Mouse (Mus musculus): ENCODE measurements at regions not wholly inside any gene's neighbourhood (a gene's known extent, or its start where the extent isn't known, plus 50 kb on each side); places are given as distances from the start of the nearest gene placed in this dataset.

DNA sequence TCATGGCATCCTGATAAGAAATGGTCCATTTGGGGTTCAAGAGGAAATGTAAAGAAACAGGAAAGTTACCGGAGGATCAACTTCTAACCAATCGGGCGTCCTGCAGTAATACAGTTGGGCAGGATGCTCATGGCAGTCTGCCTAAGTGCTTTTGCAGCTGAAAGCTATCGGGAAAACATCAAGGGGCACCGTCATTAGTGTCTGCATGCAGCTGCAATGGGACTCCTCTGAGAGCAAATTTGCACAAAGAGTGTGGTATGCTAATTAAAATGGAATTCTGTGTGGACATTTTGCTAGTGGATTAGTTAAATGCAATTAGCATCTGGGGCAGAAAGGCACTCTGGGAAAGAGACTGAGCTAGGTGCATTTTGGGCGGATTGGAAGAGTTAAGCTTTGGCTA, 160.3 kb downstream of the Utp18 start:
- no peak overlapping the region for H3K27ac ChIP-seq (ENCODE audit: insufficient read depth, low read length)
- TF ChIP-seq CTCF (IDR thresholded peaks at IDR 0.05; ENCODE audit: borderline replicate concordance, insufficient read depth, low read length) = no peak
- no peak for TF ChIP-seq POLR2A (IDR thresholded peaks at IDR 0.05; ENCODE audit: low read depth, low read length)
- no peak overlapping the region for H3K4me3 ChIP-seq (ENCODE audit: insufficient read depth, low read length)
- no peaks in the 10 kb centered on the region for H3K4me1 ChIP-seq (ENCODE audit: control insufficient read depth, insufficient read depth, low read length)

DNA sequence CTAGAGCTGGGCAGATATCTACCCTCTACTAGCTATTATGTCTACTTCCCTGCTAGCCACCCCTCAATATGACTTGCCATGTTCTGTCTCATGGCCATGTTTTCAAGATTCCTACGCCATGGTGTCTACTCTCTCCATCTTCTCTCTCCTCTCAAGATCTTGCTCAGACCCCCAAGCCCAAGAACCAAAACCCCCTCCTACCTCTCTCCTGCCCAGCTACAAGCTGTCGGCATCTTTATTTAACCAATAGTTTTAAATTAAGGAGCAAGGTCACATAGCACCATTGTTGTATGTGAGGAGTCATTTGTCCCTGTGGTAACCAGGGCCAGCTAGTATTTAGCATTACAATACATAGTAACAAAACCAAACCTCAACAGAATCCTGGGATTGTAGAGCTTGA, 166.4 kb downstream of the Utp18 start:
- Histone ChIP-seq H3K27ac (ENCODE audit: insufficient read depth, low read length) (no peak overlapping the region), H3K4me1 (ENCODE audit: control insufficient read depth, insufficient read depth, low read length) (no peaks in the 10 kb centered on the region), H3K4me3 (ENCODE audit: insufficient read depth, low read length) (no peak overlapping the region)
- no peak for TF ChIP-seq POLR2A (IDR thresholded peaks at IDR 0.05; ENCODE audit: low read depth, low read length)
- TF ChIP-seq CTCF (IDR thresholded peaks at IDR 0.05; ENCODE audit: borderline replicate concordance, insufficient read depth, low read length) = no peak

DNA sequence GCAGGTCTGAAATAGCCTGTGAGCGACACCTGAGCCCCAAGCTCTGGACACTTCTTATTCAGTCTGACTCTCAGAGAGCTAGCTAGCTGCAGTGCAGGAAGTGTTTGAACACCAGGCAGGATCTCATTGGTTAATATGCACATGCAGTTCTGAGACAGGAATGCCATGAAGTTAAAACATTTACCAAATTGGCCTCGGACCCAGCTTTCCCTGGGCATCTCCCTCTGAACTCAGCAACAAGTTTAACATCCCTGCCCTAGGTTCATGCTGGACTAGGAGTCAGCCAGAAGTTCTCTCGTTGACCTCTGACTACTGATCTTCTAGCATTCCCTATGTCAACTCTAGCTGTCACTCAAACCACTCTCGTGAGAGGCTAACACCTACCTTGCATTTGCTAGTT, 175.9 kb downstream of the Utp18 start:
- TF ChIP-seq CTCF (IDR thresholded peaks at IDR 0.05; ENCODE audit: borderline replicate concordance, insufficient read depth, low read length) = no peak
- TF ChIP-seq POLR2A (IDR thresholded peaks at IDR 0.05; ENCODE audit: low read depth, low read length) = no peak
- no peaks in the 10 kb centered on the region for H3K4me1 ChIP-seq (ENCODE audit: control insufficient read depth, insufficient read depth, low read length)
- no peak overlapping the region for H3K4me3 ChIP-seq (ENCODE audit: insufficient read depth, low read length)
- H3K27ac ChIP-seq (ENCODE audit: insufficient read depth, low read length) = no peak overlapping the region

DNA sequence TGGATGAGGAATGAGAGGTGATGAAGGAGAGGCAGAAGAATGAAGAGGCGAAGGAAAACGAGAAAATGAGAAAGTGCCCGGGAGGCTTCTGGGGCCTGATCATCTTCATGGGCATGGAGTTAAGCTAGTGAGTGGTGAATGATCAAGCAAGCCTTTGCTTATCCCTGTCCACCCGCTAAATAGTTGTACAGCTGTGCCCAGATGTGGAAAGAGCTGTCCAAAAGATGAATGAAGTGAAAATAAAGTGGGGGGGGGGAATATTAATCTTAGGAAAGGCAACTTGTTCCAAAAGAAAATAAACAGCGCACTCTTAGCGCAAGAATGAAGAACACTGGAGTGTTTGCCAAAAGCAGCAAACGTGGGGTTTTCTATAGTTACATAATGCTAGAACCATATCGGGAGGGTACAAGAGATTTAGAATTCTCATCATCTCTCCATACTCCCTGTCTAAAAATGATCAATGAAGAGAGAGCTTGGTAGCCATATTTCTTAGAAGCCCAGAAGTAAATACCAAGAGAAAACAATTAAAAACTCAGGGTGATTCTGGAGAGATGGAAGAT, 188.5 kb downstream of the Utp18 start:
- Histone ChIP-seq H3K4me1 (ENCODE audit: control insufficient read depth, insufficient read depth, low read length) (no peaks in the 10 kb centered on the region), H3K4me3 (ENCODE audit: insufficient read depth, low read length) (no peak overlapping the region), H3K27ac (ENCODE audit: insufficient read depth, low read length) (no peak overlapping the region)
- TF ChIP-seq CTCF (IDR thresholded peaks at IDR 0.05; ENCODE audit: borderline replicate concordance, insufficient read depth, low read length) = no peak
- no peak for TF ChIP-seq POLR2A (IDR thresholded peaks at IDR 0.05; ENCODE audit: low read depth, low read length)

DNA sequence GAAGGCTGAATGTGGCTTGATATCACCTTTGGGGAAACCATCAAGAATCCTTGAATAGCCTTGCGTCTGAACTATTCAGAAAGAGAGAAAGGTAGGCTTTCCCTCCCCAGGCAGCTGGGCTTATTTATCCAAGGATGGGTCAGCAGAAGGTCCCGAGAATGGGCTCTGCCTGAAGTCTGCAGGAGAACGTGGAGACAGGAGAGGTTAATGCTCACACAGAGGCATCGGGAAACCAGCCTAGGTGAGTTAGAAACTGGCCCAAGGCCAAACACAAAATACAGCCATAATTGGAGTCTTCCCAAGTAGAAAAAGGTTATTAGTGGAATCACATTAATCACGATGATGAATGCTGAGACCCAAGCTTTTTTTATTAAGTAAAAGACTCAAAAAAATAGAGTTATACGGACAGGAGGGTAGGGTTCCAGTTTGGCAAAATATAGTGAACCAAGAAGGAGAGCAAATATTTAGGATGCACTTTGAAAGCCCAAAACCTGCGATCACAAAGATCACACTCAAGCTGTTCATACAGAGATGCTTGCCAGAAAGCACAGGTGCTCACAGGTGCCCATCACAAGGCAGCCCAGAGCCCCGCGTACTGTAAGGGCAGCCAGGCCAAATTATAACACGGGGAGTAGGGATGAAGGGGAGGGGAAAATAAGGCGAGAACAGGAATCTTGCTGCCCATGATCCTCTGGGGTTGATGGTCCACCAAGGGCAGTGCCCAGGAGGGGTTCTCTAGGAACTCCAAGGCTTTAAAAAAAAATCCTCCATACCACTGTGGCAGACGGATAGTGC, 189.3 kb downstream of the Utp18 start:
- no peaks in the 10 kb centered on the region for H3K4me1 ChIP-seq (ENCODE audit: control insufficient read depth, insufficient read depth, low read length)
- H3K27ac ChIP-seq (ENCODE audit: insufficient read depth, low read length) = no peak overlapping the region
- TF ChIP-seq CTCF (IDR thresholded peaks at IDR 0.05; ENCODE audit: borderline replicate concordance, insufficient read depth, low read length) (no peak), POLR2A (IDR thresholded peaks at IDR 0.05; ENCODE audit: low read depth, low read length) (no peak)
- H3K4me3 ChIP-seq (ENCODE audit: insufficient read depth, low read length) = no peak overlapping the region

DNA sequence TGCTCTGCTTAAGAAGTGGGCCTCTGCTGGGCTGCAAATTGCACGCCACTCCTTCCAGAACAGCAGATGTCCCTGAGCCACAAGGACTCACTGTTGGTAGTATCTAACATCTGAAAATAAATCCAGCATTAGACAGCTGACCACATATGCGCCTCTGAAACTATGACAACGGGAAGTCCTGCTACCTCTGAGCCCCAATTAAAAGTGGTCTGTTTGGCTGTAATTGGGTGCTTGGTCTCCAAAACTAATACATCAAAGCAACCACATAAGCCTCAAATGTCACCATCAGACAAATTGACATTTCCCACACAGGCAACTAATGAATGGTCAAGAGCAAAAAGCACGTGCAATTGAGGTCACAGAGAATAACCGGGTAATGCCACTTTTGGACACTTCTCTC, 201.9 kb downstream of the Utp18 start:
- TF ChIP-seq CTCF (IDR thresholded peaks at IDR 0.05; ENCODE audit: borderline replicate concordance, insufficient read depth, low read length) = no peak
- no peak for TF ChIP-seq POLR2A (IDR thresholded peaks at IDR 0.05; ENCODE audit: low read depth, low read length)

DNA sequence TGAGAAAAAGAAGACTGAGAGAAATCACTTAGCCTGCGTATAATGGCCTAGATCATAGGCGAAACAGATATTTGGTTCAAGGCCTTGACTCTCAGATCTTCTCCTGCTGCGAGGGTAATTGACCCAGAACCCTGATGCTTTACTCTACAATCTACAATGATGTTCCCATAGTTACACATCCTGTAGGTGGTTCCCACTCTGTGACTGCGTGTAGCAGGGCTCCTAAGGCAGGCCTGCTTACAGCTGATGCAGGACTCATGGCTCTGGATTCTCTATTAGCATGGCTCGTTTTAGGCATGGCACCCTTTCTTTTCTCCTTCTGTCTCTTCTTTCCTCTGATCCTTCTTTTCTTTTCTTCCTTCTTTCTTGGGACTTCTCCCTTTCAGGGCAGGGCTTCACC, 209.3 kb downstream of the Utp18 start:
- Histone ChIP-seq H3K4me1 (ENCODE audit: control insufficient read depth, insufficient read depth, low read length) (no peaks in the 10 kb centered on the region), H3K27ac (ENCODE audit: insufficient read depth, low read length) (no peak overlapping the region), H3K4me3 (ENCODE audit: insufficient read depth, low read length) (no peak overlapping the region)
- TF ChIP-seq CTCF (IDR thresholded peaks at IDR 0.05; ENCODE audit: borderline replicate concordance, insufficient read depth, low read length) = no peak
- TF ChIP-seq POLR2A (IDR thresholded peaks at IDR 0.05; ENCODE audit: low read depth, low read length) = no peak

More for the DNA sequence above, 201.9 kb downstream of the Utp18 start:
- no peaks in the 10 kb centered on the region for H3K4me1 ChIP-seq (ENCODE audit: control insufficient read depth, insufficient read depth, low read length)
- no peak overlapping the region for H3K27ac ChIP-seq (ENCODE audit: insufficient read depth, low read length)
- H3K4me3 ChIP-seq (ENCODE audit: insufficient read depth, low read length) = no peak overlapping the region

DNA sequence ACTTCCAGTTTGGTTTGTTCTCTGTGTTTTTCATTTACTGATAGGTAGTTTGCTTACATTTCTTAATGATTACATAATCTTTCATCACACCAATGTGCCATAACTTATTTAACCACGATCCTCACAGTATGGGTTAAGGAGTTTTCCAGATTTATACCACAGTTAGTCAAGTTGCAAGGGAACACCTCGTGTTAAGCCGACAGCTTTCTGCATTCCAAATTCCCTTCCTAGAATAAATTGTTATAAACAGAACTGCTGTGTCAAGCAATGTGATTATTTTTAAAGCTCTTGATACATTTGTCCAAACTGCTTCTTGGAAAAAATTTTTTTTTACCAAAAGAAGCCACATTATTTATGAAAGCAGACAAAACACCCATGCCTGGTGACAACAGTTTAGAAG, 213.5 kb downstream of the Utp18 start:
- Histone ChIP-seq H3K27ac (ENCODE audit: insufficient read depth, low read length) (no peak overlapping the region), H3K4me1 (ENCODE audit: control insufficient read depth, insufficient read depth, low read length) (no peaks in the 10 kb centered on the region), H3K4me3 (ENCODE audit: insufficient read depth, low read length) (no peak overlapping the region)
- TF ChIP-seq CTCF (IDR thresholded peaks at IDR 0.05; ENCODE audit: borderline replicate concordance, insufficient read depth, low read length) (no peak), POLR2A (IDR thresholded peaks at IDR 0.05; ENCODE audit: low read depth, low read length) (no peak)

DNA sequence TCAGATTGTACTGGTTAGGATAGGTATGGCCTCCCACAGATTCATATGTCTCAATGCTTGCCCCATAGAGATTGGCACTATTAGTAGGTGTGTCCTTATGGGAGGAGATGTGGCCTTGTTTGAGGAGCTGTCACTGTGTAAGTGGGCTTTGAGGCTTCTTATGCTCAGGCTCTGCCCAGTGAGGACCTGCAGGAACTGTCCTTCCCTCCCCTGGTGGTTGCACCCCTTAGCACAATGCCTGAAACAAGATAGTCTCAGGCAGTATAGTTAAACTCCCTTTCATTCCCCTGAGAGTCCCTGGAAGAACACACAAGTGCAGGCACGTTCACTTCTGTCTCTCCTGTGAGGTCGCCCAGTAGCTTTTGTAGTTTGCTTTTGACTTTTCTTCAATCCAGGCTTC, 223.9 kb downstream of the Utp18 start:
- no peak overlapping the region for H3K4me3 ChIP-seq (ENCODE audit: insufficient read depth, low read length)
- H3K27ac ChIP-seq (ENCODE audit: insufficient read depth, low read length) = no peak overlapping the region
- TF ChIP-seq POLR2A (IDR thresholded peaks at IDR 0.05; ENCODE audit: low read depth, low read length) (no peak), CTCF (IDR thresholded peaks at IDR 0.05; ENCODE audit: borderline replicate concordance, insufficient read depth, low read length) (no peak)
- H3K4me1 ChIP-seq (ENCODE audit: control insufficient read depth, insufficient read depth, low read length) = no peaks in the 10 kb centered on the region

DNA sequence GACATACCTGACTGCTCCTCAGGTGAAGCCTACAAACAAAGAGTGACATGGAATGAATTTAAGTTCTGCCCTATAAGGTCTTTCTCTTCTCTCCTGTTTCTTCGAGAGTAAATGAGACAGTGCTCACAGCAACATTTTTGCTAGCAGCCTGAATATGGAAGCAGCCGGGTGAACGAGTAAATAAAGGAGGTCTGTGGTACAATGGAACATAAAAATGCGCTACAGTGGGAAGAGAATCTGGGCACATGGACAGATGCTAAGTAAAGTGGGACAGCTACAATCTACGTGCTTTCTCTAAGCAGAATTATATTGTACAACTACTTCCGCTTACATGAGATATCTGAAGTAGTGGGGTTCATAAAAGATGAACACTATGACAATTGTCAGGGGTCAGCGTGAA, 225.2 kb downstream of the Utp18 start:
- TF ChIP-seq POLR2A (IDR thresholded peaks at IDR 0.05; ENCODE audit: low read depth, low read length) = no peak
- no peak for TF ChIP-seq CTCF (IDR thresholded peaks at IDR 0.05; ENCODE audit: borderline replicate concordance, insufficient read depth, low read length)
- Histone ChIP-seq H3K27ac (ENCODE audit: insufficient read depth, low read length) (no peak overlapping the region), H3K4me1 (ENCODE audit: control insufficient read depth, insufficient read depth, low read length) (no peaks in the 10 kb centered on the region), H3K4me3 (ENCODE audit: insufficient read depth, low read length) (no peak overlapping the region)

Measured in embryonic fibroblast, embryonic 13.5 days (primary cell).